Mouse (Mus musculus): ENCODE measurements at regions not wholly inside any gene's neighbourhood (a gene's known extent, or its start where the extent isn't known, plus 50 kb on each side); places are given as distances from the start of the nearest gene placed in this dataset.
A peak's percentile ranks its signal among the peaks of the same experiment; 100 is the strongest.

DNA sequence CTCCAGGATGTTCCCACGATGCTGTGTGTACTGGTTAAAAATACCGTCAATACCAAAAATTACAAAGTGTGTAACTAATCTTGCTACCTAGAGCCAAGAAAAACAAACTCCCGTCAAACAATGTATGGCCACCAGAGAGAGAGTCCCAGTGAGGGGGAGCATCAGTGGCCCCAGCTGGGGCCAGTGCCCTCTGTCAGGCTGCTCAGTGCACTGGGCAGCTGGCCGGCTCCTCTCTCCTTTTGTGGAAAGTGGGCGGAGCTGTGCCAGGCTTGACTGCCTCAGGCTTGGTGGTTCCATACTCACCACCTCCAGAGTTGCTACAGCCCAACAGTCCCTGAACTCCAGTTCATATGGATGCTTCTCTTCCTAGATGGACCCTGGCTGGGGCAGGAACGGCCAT is 53.8 kb upstream of the Sept5 start:
- no peak for DNase-seq (ENCODE audit: low read depth)

DNA sequence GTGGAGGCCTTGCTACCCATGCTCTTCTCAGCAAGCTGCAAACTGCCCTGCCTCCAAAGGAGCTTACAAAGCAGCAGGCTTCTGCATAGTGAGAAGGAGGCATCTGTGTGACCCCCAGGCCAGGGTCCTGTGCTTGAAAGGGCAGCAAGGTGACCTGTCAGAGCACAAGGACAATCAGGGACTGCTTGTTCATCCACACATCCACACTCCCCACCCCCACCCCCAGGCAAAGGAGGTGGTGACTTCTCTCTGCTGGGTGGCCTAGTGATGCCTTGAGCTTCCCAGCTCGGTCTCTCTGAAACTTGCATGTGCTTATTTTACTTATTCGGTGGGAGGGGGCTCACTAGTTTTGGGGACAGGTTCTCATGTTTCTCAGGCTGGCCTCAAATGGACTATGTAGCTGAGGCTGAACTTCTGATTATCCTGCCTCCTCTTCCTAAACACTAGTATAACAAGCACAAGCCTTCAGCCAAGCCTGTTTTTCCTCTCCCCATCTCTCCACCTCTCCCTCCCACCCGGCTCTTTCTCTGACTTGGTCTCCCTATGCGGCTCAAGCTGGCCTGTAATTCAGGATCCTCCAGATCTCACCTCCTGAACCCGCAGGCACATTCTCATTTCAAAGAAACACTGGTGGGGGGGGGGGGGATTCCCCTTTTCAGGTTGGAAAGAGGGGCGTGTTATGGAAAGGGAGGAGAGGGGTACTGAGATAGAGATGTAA is 56.4 kb upstream of the Sept5 start:
- DNase-seq (ENCODE audit: low read depth) = no peak

DNA sequence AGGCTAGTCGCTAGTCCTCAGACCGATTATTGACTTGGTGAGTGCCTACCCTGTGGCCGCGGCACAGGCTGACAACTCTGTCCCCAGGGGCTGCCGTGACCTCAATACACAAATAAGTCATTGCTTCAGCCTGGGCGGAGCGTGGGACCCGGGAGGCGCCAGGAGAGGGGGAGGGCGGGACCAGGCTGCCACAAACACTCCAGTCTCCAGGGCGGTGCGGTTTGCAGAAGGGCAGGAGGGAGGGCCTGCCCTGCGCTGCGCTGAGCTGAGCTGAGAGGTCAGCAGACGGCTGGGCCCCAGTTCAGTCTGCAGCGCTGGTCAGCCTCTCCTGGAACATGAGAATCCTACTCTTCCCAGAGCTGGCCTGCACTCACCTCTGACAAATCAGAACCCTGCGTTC is 57.2 kb upstream of the Sept5 start:
- DNase-seq (ENCODE audit: low read depth) = peak; percentile 84

DNA sequence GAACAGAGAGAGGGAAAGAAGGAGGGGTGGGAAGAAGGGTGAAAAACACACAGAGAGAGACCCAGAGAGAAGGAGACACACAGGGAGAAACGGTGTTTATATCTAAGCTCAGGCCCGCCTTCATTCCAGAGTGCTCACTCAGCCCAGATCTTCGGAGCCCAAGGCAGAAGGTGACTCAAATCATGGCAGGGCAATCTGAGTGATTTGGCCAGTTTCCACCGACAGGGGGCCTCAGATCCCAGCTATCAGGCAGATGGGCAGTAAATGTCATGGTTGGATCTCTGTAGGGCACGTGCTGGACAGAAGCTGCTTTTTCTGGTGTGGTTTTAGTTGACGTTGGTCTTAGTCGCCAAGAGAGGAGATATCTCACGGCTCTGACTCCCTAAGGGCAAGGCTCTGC is 57.6 kb upstream of the Sept5 start:
- DNase-seq (ENCODE audit: low read depth) = peak; percentile 76

DNA sequence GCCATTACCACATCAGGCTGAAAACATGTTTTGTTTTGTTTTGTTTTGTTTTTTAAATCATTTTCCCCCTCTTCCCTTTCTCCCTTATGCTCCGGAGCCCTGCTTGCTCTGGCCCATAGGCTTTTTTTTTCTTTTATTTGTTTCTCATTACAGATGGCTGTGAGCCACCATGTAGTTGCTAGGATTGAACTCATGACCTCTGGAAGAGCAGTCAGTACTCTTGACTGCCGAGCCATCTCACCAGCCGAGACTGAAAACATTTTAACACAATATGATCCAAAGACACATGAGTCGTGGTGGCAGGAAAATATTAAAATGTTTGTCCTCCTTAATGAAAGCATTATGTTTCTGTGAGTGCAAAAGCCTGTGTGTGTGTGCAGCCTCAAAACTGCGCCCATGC is 65.8 kb upstream of the Sept5 start:
- DNase-seq (ENCODE audit: low read depth) = no peak

DNA sequence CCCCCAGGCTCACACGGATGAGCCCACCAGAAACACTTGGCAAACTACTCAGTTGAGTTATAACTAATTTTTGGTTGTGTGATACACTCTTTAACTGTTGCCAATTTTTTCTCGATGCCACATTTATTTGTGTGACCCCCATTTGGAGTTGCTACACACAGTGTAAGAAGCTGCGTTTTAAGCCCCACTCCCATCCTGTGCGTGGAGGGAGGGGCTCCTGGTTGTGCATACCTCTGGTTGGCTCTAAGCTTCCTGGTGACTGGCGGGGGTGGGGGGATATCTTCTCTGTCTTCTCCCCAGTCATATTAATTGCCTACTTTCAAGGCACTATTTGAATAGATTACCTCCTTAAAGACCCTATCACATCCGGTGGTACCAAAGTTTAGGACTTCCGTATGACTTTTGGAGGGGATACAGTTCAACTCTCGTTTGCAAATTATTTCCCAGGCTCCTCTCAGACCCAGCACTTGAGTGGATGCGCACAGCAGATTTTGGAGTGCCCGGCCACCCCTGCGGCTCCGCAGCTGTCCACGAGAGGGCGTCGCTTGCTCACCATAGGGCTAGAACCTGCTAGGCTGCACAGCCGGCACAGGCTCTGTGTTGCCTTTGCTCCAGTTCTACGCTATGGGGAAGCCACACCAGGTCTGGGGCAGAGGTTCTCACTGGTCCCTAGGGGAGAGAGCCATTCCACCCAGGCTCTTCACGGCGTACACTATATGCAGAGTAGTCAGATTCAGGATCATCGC is 66.5 kb upstream of the Sept5 start:
- peak; percentile 59 for DNase-seq (ENCODE audit: low read depth)

DNA sequence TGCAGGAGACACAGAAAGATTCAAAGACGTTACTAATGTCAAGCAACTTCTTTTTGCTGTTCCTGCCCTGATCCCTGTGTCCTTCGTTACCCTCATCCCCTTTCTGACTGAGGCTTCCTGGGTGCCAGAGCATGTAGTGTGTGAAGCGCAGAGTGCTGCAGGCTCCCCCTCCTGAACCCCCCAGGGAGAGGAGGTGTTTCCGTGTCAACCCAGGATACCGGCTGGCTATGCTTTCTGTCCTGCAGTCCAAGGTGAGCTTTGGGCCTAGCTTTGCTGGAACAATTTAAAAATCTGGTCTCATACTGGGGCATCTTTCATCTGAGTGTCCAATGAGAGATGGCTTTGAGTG is 67.0 kb upstream of the Sept5 start:
- DNase-seq (ENCODE audit: low read depth) = no peak

DNA sequence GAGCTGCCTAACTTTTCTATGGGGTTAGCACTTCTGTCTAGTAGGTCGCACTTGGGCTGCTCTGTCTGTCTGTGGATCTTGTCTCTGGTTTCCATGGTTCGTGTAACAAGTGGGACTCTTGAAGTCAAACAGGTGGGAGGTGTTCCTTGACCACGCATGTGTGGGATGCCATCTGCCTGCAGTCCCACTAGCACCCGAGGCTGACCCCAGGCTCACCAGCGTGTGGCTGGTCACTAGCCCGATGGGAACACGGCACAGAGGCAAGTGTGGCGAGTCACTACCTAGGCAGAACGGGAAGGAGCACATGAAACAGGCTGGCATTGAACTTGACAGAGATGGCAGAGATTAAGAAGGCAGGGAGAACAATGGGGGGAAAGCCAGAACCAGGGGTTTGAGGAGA is 72.5 kb upstream of the Cldn5 start:
- no peak for DNase-seq (ENCODE audit: low read depth)

DNA sequence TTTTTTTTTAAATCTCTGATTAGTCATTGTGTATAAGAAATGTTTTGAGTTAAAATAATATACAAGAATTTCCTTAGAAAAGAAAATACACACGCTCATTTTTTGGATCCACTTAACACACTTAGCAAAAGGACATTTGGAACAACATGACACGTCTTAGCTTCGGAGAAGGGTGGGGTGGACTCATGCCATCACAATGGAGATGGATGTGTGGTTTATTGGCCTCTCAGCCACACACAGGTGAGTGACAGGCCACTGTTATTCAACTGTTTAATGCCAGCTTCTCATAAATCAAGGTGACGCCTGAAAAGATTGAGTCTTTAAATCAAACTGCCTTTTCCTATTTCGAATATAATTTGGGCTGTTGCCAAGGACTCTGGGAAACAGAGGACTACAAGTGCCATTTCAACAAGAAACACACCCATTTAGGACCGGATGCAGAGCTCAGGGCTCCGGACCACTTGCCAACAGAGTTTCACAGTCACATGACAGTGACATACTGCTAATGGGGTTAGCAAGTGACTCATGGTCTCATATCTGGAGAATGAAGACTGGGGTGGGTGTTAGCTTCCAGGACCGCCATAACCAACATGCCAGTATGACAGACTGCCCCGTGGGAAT is 71.5 kb upstream of the Cldn5 start:
- peak; percentile 64 for DNase-seq (ENCODE audit: low read depth)

DNA sequence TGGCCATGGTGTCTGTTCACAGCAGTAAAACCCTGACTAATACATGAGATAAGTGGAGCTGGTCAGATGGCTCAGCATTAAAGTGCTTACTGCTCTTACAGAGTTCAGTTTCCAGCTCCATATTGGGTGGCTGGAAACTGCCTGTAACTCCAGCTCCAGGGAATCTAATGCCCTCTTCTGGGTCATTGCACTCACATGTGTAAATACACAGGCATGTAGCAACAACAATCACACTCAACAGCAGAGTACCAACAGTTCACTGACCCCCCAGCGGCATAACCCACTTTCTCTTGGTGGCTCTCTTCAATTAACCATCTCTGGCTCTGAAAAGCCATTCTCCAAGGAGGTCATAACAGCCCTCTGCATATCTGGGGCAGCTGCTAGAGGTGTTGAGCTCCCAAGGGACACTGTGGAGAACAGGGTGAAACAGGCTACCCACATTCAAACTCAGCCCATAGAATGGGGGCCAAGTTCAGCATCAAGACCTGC is 65.0 kb upstream of the Cldn5 start:
- no peak for DNase-seq (ENCODE audit: low read depth)

DNA sequence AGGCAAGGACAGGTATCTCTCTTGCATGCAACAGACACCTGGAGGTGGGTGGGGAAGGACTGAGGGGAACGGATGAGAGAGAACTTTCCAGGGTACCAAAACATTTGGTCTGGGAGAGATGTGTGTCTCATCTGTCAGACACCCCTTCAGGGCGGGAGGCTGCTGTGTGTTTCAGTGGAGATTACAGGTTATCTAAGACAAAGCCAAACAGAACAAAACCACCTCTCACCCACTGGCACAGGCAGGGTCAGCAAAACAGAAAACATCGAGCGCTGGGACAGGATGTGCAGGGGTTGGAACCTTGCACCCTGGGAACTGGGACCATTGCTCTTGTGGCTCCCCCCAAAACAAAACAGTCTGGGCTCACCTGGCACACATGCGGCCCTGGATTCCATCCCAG is 63.6 kb upstream of the Cldn5 start:
- DNase-seq (ENCODE audit: low read depth) = no peak

DNA sequence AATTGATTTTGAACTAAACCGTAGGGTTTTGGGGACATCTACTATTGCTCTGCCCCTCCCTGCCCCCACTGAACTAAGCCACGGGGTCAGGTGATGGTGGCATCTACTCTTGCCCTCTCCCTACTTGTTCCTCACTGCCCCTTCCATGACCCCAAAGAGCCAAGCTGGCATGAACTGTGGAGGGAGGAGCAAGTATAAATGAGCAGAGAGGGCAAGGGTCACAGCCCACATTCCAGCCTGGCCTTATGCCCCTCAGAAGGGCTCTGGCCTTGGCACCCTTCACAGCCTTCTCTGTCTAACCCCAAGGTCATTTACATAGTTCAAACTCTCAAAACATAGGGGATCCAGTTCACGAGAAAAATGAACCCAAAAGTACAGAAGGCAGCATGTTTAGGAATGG is 61.3 kb upstream of the Cldn5 start:
- no peak for DNase-seq (ENCODE audit: low read depth)

DNA sequence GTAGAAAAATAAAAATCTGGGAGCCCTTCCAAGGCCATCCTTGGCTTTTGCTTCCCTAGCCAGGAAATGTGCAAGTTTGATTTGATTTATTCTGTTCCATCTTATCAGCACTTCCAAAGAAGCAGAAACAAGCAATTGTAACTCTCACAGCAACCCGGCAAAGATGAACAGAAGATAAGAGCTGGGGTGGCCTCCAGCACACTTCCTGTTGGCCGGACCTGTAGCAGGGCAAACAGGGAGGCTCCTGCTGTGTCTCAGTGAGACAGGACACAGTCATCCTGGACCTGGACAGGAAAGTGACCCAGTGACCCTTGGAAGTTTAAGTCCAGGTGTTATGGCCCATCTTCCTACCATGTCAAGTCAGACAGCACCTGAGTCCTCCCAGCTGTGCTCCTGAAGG is 58.6 kb upstream of the Cldn5 start:
- DNase-seq (ENCODE audit: low read depth) = peak; percentile 42

DNA sequence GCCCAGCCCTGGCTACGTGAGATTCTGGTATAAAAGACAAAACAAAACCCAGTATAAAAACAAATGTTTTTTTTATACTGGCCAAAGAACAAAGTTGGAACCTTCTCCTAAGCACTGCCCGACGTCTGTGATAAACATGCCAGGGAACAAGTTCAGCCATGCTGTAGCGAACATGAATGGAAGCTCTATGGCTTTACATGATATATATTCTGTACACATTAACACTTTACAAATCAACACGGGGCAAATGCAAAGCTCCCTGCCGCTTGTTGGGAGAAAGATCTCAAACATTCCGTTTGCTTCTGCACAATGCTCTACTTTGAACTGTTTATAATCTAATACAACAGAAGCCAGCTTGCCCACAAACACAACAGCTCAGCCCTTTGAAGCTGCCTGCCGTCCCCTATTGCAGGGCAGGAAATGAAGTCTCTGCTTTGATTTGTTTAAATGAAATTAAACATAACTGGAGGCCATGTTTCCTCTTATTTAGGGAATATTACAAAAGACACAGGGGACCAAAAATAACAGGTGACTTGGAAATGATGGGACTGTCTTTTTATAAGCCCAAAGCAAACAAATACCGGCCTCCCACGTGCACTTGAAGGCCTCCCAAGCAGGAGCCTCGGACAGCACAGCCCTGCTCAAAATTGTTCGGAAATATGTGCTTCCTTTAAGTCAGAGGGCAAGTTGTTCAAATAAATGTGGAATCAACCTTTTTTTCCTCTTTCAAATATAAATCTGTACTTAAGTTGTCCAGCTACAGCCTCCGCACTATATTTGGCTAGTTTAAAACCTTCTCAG is 56.0 kb upstream of the Cldn5 start:
- DNase-seq (ENCODE audit: low read depth) = no peak

DNA sequence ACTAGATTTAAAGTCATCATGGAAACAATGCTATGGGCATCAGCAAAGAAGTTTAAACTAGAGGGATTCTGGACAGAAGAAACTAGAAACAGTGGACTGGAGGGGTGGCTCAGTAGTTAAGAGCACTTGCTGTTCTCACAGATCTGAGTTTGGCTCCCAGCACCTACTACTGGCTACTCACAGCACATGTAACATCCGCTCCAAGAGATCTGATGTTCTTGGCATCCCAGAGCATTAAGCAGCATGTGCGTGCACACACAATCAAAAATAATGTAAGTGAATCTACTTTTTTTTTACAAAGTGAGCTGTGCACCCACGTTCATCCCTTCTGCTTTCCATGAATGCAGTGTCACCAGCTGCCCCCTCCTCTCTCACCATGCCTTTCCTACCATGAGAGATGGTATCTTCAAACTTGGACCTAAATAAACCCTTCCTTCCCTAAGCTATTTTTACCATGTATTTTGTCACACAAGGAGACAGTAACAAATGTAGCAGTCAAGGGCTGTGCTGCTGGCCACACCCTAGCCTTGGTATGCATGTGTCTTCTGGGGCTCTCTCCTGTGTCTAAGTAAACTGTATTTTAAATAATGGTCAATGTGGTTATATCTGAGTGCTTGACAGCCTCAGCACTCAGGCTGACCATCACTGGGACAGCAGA is 53.3 kb upstream of the Cldn5 start:
- DNase-seq (ENCODE audit: low read depth) = no peak

DNA sequence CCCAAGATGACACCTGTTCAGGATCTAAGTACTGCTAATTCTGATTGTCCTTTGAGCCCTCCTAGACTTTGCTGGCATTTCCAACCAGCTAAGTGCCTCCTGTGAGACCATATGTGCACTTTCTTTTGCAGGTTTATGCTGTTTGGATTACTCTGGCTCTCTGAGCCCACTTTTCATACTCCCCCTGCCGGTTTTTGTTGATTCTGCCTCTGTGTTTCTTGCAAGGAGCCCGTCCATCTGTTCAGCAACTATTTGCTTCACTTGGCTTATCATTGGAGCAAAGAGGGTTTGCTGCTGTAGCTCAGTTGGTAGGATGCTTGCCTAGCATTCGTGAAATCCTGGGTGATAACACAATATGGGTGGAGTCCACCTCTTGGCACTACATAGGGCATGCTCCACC is 52.8 kb upstream of the Cldn5 start:
- DNase-seq (ENCODE audit: low read depth) = no peak

DNA sequence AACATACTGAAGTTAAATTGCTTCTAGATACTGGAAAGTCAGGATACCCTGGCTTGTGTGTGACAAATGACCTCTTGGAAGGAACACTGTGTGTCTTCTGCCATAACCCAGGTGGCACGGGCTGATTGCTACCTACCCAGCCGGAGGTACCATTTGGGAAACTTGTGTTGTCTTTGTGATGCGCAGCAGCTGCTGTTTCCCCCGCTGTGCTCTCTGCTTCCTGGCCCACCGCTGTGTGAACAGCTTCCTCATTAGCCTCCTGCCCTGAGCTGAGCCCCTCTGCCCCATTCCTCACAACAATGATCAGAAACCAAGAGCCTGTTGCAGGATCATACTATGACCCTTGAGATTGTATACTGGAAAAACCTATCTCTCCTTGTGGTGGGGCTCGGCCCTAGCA is 51.9 kb upstream of the Cldn5 start:
- no peak for DNase-seq (ENCODE audit: low read depth)
